Mouse (Mus musculus) stomach, postnatal 0 days (tissue): ENCODE measurements around the gene Kif22.

ENCODE experiments used
- CTCF ChIP-seq: IDR thresholded peaks from 2 replicates; pipeline ENCODE4 v1.5.1; 2016; ENCODE audit warnings: antibody characterized with exemption, low read depth, mild to moderate bottlenecking, moderate library complexity
- EP300 ChIP-seq: optimal IDR thresholded peaks from 2 replicates; pipeline ENCODE3; 2016; ENCODE audit warnings: antibody characterized with exemption

GRCm38 (mm10) chr7:127073221-127073620 is 30.9 kb upstream of the Kif22 start:
- no peak for TF ChIP-seq CTCF
- TF ChIP-seq EP300, result no peak
